Mouse (Mus musculus) lung, postnatal 0 days (tissue): ENCODE measurements at regions not wholly inside any gene's neighbourhood (a gene's known extent, or its start where the extent isn't known, plus 50 kb on each side); places are given as distances from the start of the nearest gene placed in this dataset.

Source experiments
- CTCF ChIP-seq: IDR thresholded peaks from 2 replicates; pipeline ENCODE4 v1.5.1; 2016; ENCODE audit warnings: antibody characterized with exemption, mild to moderate bottlenecking
- EP300 ChIP-seq: IDR thresholded peaks from 2 replicates; pipeline ENCODE4 v1.6.1; 2016; ENCODE audit warnings: antibody characterized with exemption, mild to moderate bottlenecking, control low read depth

- TF ChIP-seq EP300, result no peak
- TF ChIP-seq CTCF, result no peak
Measured at GRCm38 (mm10) chr9:47307752-47308500, 222.0 kb upstream of the Cadm1 start.
